Mouse (Mus musculus) brain, embryonic 14.5 days (tissue): ENCODE data around the gene Mtch1. TPM values are rescaled to one million over a fixed set of nuclear protein-coding genes. Genes with fewer than 3 reads are reported as not detected.

ENCODE experiments used
- DNase-seq: peaks from one replicate; pipeline ENCODE4 v3.0.0-alpha.2; 2011; ENCODE audit warnings: low read depth
- CTCF ChIP-seq: fragments of 200-500 bp; IDR thresholded peaks from 2 replicates; pipeline ENCODE4 v1.5.1; 2012; ENCODE audit warnings: inconsistent platforms, mild to moderate bottlenecking, moderate library complexity, borderline replicate concordance; ENCODE audit not compliant: insufficient read depth, insufficient read length; ENCODE audit errors: extremely low read depth
- POLR2A ChIP-seq: fragments of 200-500 bp; IDR thresholded peaks from 2 replicates; pipeline ENCODE4 v1.6.1; 2012; ENCODE audit warnings: mild to moderate bottlenecking, inconsistent platforms, borderline replicate concordance; ENCODE audit not compliant: poor library complexity, insufficient read depth, insufficient read length, severe bottlenecking; ENCODE audit errors: extremely low read depth
- polyA plus RNA-seq: library from polyadenylated mRNA; depleted of rRNA; stranded (reverse); fragments of >200 nt; gene quantifications from 2 replicates; pipeline ENCODE4 v1.2.3, GENCODE M21; 2012; rRNA removed

Gene Mtch1
- polyA plus RNA-seq, 1 experiment = 698 TPM

DNA sequence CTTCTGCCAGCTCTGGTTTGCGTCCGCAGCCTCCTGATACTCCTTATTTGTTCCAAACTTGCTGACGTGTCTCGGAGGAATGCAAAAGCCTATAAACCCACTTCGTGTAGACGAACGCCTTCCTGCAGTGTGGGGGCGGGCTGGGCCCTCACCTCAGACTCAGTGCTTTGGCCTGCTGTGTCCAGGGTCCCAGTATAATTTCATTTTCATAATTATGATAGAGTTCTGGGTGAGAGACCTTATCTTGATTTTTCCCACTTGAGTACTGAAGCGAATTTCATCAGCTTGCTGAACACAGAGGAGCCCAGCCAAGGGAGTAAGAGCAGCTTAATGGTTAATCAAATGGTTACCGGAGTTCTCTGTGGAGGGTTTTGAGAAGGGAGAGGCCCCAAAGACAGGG lies 50.4 kb downstream of the Mtch1 start:
- DNase-seq = no peak
- TF ChIP-seq CTCF = no peak
- TF ChIP-seq POLR2A = no peak

- TF ChIP-seq CTCF (no peak), POLR2A (no peak)
- DNase-seq = no peak
Measured at GRCm38 (mm10) chr17:29295835-29296234, 51.9 kb downstream of the Mtch1 start.

GRCm38 (mm10) chr17:29293807-29294605 lies 53.7 kb downstream of the Mtch1 start:
- no peak for TF ChIP-seq POLR2A
- TF ChIP-seq CTCF = no peak
- no peak for DNase-seq

- TF ChIP-seq CTCF = no peak
- no peak for TF ChIP-seq POLR2A
- DNase-seq = no peak
Measured at GRCm38 (mm10) chr17:29292996-29293395, 54.7 kb downstream of the Mtch1 start.

GRCm38 (mm10) chr17:29291793-29292192 lies 55.9 kb downstream of the Mtch1 start:
- TF ChIP-seq POLR2A (no peak), CTCF (no peak)
- DNase-seq = no peak

DNA sequence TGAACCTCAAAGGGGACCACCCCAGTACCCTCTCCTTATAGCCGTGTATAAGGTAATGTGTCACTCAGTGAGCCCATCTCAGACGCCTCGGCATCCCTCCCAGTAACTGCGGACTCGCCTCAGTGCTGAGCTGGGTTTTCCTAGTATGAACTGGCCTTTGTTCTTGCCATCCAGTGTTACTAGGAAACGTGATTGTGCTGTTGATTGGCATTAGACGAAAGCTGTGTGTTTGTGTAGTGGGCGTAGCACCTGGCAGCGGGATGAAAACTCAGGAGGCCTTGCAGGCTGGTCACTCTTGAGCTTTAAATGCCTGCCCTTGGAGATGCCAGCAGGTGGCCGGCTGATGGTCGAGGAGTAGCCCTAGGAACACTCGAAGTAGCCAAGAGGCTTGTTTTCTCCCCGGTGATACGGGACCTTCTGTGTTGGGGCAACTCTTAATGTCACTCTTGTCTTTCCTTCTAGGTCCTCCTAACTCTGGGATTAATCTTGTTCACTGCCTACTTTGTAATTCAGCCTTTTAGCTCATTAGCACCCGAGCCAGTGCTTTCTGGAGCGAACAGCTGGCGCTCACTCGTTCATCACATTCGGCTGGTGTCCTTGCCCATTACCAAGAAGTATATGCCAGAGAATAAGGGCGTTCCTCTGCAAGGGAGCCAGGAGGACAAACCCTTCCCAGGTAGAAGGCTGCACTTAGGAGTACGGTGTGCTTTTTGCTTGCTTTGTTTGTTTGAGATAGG lies 65.3 kb downstream of the Mtch1 start:
- DNase-seq = peak; percentile 91
- TF ChIP-seq CTCF (no peak), POLR2A (no peak)

Other genes with a start within 250 kb of the Mtch1 start
- 0.23 and 0.49 TPM in 2 replicates for gene Rab44, start 233.8 kb downstream of the Mtch1 start, polyA plus RNA-seq
- gene Cpne5, start 109.8 kb downstream of the Mtch1 start, polyA plus RNA-seq = 29.4 and 37.8 TPM in 2 replicates
- gene Ppil1, start 83.7 kb downstream of the Mtch1 start, polyA plus RNA-seq = 66.6 and 73.3 TPM in 2 replicates
- 80.8 and 84.9 TPM in 2 replicates for gene BC004004, start 79.1 kb downstream of the Mtch1 start, polyA plus RNA-seq
- gene Pi16, start 30.3 kb downstream of the Mtch1 start, polyA plus RNA-seq = 2.9 and 3.6 TPM in 2 replicates
- gene Fgd2, start 13.0 kb upstream of the Mtch1 start, polyA plus RNA-seq = 6.1 and 6.4 TPM in 2 replicates
- gene Pim1, start 142.8 kb upstream of the Mtch1 start, polyA plus RNA-seq = 11.4 and 15.6 TPM in 2 replicates
- gene Gm17657, start 201.7 kb upstream of the Mtch1 start, polyA plus RNA-seq = not detected in 2 replicates
- gene Tbc1d22b, start 201.9 kb upstream of the Mtch1 start, polyA plus RNA-seq = 29.2 and 40.6 TPM in 2 replicates
- gene Tmem217, start 204.5 kb upstream of the Mtch1 start, polyA plus RNA-seq = 0.19 and 0.20 TPM in 2 replicates